Mouse (Mus musculus) adrenal gland, postnatal 36 days (tissue): ENCODE measurements around the gene Ifna4. TPM values are rescaled to one million over a fixed set of nuclear protein-coding genes. Genes with fewer than 3 reads are reported as not detected.
"Not testable (repeated sequence)": the region's sequence is repeated elsewhere in the genome, so short reads cannot be mapped to it uniquely, and the experiment has no call there.

Experiments used
- DNase-seq, 2 experiments: peaks; one replicate each; pipeline ENCODE4 v3.0.0; 2021; ENCODE audit warnings: mixed read lengths in 1 of 2
- long read RNA-seq, 2 experiments: library from polyadenylated mRNA; stranded (forward); transcript quantifications; one replicate each; pipeline ENCODE4 v2.0.0; 2021; ENCODE audit warnings: borderline sequencing depth in 2 of 2
- total RNA-seq, 2 experiments: library from RNA; stranded (reverse); gene quantifications; 2 replicates each; pipeline ENCODE4 v1.2.3; 2021

Ifna4 gene
- total RNA-seq = not detected
- long read RNA-seq, experiment 1 = 0 reads
- long read RNA-seq, experiment 2 = 0 reads

DNA sequence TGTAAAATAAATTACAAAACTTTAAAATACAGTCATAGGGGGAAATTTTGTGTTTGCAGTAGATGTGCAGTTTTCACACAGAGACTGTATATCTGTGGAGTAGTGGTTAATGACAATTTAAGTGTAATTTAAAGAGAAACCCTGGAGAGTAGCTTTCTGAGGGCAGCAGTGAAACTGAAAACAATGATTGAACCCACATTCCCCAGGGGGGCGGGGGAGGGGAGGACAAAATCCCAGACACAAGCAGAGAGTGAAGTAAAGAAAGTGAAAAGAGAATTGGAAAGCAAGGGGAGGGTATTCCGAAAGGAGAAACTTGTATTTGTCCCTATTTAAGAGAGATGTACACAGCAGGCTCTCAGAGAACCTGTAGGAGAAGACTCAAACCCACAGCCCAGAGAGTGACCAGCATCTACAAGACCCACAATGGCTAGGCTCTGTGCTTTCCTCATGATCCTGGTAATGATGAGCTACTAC lies at the start of gene Ifna4:
Ifna4 (plus strand) TSS at position 424 of the 474 bp plus-strand sequence.
- no peak for DNase-seq

DNA sequence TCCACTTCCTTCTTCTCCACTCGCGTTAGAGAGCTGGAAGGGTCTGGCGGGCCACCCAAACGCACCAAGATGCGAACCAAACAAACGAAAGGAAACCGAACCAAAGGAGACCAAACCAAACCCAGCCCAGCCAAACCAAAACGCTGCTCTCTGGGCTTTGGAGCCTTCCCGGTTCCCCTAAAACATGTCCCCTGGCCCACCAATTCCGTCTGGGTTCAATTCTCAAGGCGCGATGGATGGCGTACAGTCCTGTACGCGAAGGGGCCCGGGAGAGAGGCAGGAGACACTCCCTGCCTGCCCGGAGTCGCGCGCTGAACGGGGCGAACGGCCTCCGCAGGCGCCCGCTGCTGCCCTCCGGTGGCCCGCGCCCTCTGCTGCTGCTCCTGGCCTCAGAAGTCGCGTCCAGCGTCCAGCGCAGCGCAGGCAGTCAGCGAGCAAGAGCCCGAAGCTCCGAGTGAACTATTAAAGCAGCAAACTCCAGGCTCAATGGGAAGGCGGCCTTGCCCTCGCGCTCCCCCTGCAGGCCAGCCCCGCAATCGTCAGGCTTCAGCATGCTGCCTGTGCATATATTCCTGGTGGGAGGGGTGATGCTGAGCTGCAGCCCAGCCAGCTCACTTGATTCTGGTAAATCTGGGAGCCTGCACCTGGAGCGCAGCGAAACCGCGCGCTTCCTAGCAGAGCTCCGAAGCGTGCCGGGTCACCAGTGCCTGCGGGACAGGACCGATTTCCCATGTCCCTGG lies 47.6 kb upstream of the Ifna4 start, which contains the start of gene Gm13275:
Gm13275 (plus strand) TSS at position 552 of the 740 bp plus-strand sequence.
- DNase-seq = peak; percentile 2 to 17

DNA sequence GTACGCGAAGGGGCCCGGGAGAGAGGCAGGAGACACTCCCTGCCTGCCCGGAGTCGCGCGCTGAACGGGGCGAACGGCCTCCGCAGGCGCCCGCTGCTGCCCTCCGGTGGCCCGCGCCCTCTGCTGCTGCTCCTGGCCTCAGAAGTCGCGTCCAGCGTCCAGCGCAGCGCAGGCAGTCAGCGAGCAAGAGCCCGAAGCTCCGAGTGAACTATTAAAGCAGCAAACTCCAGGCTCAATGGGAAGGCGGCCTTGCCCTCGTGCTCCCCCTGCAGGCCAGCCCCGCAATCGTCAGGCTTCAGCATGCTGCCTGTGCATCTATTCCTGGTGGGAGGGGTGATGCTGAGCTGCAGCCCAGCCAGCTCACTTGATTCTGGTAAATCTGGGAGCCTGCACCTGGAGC lies 44.6 kb upstream of the Ifna4 start, which contains the start of gene Gm13279:
Gm13279 (plus strand) TSS at position 301 of the 400 bp plus-strand sequence.
- DNase-seq = not testable (repeated sequence)

DNA sequence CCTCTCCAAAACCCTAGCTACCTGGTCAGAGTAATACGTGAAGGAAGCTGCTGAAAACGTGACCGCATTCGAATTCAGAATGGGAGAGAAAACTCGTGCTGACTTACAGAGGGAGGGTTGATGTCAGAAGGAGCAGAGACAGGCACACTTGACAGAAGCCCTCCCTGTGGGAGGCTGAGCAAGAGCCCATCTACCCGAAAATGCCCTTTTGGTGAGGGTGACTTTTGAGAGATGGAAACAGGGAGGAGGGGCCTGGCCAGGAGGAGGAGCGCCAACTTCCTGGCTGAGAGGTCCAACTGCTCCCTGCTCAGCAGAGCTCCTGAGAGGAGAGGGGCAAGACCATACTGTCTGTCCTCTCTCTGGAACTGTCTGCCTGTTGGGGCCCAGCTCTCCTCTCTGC lies 42.3 kb upstream of the Ifna4 start, which contains the start of gene Gm13285:
Gm13285 (plus strand) TSS at position 301 of the 400 bp plus-strand sequence.
- not testable (repeated sequence) for DNase-seq

DNA sequence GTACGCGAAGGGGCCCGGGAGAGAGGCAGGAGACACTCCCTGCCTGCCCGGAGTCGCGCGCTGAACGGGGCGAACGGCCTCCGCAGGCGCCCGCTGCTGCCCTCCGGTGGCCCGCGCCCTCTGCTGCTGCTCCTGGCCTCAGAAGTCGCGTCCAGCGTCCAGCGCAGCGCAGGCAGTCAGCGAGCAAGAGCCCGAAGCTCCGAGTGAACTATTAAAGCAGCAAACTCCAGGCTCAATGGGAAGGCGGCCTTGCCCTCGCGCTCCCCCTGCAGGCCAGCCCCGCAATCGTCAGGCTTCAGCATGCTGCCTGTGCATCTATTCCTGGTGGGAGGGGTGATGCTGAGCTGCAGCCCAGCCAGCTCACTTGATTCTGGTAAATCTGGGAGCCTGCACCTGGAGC lies 38.7 kb upstream of the Ifna4 start, which contains the start of gene Gm13287:
Gm13287 (plus strand) TSS at position 301 of the 400 bp plus-strand sequence.
- DNase-seq = not testable (repeated sequence)

DNA sequence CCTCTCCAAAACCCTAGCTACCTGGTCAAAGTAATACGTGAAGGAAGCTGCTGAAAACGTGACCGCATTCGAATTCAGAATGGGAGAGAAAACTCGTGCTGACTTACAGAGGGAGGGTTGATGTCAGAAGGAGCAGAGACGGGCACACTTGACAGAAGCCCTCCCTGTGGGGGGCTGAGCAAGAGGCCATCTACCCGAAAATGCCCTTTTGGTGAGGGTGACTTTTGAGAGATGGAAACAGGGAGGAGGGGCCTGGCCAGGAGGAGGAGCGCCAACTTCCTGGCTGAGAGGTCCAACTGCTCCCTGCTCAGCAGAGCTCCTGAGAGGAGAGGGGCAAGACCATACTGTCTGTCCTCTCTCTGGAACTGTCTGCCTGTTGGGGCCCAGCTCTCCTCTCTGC lies 36.4 kb upstream of the Ifna4 start, which contains the start of gene Gm13288:
Gm13288 (plus strand) TSS at position 301 of the 400 bp plus-strand sequence.
- DNase-seq = not testable (repeated sequence)

DNA sequence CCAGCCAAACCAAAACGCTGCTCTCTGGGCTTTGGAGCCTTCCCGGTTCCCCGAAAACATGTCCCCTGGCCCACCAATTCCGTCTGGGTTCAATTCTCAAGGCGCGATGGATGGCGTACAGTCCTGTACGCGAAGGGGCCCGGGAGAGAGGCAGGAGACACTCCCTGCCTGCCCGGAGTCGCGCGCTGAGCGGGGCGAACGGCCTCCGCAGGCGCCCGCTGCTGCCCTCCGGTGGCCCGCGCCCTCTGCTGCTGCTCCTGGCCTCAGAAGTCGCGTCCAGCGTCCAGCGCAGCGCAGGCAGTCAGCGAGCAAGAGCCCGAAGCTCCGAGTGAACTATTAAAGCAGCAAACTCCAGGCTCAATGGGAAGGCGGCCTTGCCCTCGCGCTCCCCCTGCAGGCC lies 35.9 kb upstream of the Ifna4 start:
- DNase-seq = peak; percentile 49 to 57

DNA sequence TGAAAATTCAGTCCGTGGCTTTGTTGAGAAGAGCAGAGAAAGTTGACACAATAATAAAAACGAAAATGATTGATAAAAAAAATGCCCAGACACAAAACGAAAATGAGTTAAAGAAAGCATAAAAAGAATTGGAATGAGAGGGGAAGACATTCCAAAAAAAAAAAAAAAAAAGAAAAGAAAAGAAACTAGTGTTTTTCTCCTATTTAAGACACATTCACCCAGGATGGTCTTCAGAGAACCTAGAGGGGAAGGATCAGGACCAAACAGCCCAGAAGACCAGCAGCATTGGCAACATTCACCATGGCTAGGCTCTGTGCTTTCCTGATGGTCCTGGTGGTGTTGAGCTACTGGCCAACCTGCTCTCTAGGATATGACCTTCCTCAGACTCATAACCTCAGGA lies 25.7 kb upstream of the Ifna4 start, which contains the start of gene Ifna7:
Ifna7 (plus strand) TSS at position 301 of the 400 bp plus-strand sequence.
- no peak for DNase-seq

DNA sequence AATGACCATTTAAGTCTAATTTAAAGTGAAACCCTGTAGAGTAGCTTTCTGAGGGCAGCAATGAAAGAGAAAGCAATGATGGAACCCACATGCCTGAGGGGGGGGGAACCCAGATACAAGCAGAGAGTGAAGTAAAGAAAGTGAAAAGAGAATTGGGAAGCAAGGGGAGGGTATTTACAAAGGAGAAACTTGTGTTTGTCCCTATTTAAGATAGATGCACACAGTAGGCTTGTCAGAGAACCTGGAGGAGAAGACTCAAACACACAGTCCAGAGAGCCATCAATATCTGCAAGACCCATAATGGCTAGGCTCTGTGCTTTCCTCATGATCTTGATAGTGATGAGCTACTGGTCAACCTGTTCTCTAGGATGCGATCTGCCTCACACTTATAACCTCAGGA lies 22.0 kb upstream of the Ifna4 start, which contains the start of gene Ifna11:
Ifna11 (plus strand) TSS at position 301 of the 400 bp plus-strand sequence.
- no peak for DNase-seq

DNA sequence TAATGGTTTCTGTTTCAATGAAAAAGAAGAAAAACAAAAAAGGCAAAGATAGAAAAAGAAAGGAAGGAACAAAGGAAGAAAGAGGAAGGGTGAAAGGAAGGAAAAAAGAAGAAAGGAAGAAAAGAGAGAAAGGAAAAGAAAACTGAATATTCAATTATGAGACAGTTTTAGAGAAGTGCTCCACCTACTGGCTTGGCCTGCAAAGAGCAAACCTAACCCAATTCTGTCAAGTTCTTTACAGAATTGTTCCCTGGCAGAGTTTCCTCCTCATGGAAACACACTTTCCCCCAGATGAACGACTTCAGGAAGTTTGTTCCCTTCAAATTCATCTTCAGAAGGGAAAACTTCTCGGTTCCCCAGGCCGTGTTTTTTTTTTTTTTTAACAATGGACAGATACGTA lies 18.7 kb upstream of the Ifna4 start:
- peak in 1 of 2 experiments; percentile 9 for DNase-seq

DNA sequence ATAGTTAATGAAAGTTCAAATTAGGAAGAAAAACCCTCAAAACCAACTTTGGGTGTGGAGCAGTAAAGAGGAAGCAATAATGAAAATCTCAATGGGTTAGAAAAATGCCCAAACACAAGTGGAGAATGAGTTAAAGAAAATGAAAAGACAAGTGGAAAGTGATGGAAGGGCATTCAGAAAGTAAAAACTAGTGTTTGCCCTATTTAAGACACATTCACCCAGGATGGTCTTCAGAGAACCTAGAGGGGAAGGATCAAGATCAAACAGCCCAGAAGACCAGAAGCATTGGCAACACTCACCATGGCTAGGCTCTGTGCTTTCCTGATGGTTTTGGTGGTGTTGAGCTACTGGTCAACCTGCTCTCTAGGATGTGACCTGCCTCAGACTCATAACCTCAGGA lies 14.5 kb upstream of the Ifna4 start, which contains the start of gene Ifna6:
Ifna6 (plus strand) TSS at position 301 of the 400 bp plus-strand sequence.
- not testable (repeated sequence) for DNase-seq

DNA sequence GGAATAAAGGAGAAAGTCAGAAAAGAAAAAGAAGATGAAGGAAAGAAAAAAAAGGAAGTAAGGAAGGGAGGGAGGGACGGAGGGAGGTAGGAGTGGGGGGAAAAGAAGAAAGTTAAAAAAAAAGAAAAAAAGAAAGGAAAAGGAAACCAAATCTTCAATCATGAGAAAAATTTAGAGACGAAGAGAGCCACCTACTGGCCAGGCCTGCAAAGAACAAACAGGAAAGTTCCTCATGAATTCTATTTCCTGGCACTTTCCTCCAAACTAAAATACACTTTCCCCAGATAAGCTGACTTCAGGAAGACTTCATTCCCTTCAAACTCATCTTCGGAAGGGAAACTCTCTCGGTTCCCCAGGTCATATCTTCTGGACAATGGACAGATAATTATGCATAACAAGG lies 11.1 kb upstream of the Ifna4 start:
- peak; percentile 3 to 37 for DNase-seq

DNA sequence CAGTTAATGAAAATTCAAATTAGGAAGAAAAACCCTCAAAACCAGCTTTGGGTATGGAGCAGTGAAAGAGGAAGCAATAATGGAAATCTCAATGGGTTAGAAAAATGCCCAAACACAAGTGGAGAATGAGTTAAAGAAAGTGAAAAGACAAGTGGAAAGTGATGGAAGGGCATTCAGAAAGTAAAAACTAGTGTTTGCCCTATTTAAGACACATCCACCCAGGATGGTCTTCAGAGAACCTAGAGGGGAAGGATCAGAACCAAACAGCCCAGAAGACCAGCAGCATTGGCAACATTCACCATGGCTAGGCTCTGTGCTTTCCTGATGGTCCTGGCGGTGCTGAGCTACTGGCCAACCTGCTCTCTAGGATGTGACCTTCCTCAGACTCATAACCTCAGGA lies 6.4 kb upstream of the Ifna4 start, which contains the start of gene Ifna5:
Ifna5 (plus strand) TSS at position 301 of the 400 bp plus-strand sequence.
- DNase-seq = not testable (repeated sequence)

DNA sequence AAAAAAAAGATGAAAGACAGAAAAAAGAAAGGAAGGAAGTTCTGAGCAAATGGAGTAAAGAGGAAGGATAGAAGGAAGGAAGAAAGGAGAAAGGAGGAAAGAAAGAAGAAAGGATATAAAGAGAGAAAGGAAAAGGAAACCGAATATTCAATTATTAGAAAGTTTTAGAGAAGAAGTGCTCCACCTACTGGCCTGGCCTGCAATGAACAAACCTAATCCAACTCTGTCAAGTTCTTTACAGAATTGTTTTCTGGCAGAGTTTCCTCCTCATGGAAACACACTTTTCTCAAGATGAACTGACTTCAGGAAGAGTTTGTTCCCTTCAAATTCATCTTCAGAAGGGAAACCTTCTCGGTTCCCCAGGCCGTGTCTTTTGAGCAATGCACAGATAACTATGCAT lies 2.8 kb upstream of the Ifna4 start:
- DNase-seq = peak in 1 of 2 experiments; percentile 5

DNA sequence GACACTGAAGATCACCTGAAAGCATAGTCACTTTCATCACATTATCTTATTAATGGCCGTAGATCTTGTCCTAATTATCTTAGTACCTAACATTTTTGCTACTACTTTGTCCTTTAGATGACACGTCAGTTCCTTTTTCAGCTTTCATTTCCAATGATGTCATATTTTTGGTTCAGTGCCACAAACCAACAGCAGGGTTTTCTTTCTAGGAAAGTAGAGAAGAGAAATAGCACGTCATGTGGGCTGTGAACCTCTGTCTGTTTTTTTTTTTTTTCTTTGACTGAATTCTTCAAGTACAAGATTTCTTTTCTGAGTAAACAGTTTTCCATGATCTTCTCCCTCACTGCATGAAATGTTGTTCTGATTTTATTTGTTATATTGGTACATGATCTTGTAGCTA lies 1.6 kb upstream of the Ifna4 start:
- no peak for DNase-seq

DNA sequence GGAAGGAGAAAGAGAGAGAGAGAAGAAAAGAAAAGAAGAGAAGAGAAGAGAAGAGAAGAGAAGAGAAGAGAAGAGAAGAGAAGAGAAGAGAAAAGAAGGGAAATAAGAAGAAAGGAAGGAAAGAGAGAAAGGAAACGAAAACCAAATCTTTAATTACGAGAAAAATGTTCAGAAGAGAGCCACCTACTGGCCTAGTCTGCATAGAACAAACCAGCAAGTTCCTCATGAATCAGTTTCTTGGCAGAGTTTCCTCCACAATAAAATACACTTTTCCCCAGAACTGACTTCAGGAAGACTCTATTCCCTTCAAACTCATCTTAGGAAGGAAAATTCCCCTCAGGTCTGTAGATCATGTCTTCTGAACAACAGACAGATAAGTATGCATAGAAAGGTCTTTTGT lies 3.7 kb downstream of the Ifna4 start:
- DNase-seq = no peak

DNA sequence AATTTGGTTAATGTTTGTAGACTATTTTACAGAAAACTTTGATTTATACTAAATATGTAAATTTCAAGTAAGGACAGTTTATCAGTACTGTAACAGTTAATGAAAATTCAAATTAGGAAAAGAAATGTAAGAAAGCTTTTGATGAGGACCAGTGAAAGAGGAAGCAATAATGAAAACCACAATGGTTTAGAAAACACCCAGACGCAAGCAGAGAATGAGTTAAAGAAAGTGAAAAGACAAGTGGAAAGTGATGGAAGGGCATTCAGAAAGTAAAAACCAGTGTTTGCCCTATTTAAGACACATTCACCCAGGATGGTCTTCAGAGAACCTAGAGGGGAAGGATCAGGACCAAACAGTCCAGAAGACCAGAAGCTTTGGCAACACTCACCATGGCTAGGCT lies 8.0 kb downstream of the Ifna4 start, which contains the start of gene Ifna1:
Ifna1 (plus strand) TSS at position 390 of the 400 bp plus-strand sequence.
- no peak for DNase-seq

DNA sequence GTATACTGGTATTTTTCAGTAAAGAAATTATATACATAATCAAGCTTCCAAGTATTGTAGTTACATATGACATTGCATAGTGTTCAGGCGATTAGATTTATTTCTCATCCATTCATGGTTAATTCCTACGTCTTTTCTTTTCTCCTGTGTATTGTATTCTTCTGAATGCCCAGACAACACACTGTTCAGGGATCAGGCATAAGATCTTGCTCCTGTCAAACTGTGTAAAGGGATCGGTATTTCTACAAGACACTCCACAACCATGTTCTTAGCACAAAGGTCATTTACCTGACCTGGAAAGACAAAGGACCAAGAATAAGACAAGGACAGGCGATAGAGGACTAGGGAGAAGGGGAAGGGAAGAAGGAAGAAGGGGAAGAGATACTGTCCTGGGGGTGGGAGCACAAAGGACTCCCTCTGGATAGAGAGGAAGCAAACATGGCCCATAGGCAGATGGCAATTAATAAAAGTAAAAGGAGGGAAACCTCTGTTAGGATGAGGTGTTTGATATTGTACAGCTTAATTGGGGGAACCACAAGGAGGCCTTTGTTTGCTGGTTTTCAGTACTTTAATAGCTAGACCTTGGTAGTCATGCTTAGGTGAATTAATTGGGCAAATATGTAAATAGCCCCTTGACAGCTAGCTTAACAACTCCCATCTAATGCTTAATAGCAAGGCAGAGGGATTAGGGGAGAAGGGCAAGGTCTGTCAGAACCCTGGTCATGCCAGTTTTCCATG lies 9.5 kb downstream of the Ifna4 start:
- no peak for DNase-seq

DNA sequence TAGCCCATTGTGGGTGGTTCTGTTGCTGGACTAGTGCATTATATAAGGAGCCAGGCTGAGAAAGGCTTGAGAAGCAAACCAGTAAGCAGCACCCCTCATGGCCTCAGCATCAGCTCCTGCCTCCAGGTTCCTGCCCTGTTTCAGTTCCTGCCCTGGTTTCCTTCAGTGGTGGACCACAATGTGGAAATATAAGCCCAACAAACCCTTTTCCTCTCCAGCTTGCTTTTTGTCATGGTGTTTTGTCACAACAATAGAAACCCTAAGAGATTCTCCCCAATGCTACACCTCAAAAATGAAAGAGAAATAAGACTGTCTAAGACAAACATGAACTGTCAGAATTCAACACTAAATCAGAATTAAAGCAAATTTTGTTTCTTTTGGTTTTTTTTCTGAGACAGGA lies 17.6 kb downstream of the Ifna4 start:
- no peak for DNase-seq

DNA sequence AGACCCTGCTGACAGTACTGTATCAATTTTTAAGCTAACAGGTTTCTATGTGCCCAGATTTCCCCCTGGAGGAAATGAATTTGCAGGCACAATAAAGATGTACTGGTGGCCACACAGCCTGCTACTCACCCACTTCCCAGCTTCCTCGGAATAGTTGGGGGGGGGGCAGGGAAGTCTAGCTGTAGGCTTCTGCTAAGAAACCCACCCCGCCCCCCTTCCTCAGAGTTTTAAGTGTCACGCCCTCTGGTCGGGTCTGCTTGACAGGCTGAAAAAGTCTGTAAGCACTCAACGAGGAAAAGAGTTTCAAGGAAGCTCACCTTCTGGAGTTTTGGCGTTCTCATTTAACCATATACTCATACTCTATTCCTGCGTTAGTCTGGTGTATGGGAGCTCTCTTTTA lies 21.6 kb downstream of the Ifna4 start:
- no peak for DNase-seq

DNA sequence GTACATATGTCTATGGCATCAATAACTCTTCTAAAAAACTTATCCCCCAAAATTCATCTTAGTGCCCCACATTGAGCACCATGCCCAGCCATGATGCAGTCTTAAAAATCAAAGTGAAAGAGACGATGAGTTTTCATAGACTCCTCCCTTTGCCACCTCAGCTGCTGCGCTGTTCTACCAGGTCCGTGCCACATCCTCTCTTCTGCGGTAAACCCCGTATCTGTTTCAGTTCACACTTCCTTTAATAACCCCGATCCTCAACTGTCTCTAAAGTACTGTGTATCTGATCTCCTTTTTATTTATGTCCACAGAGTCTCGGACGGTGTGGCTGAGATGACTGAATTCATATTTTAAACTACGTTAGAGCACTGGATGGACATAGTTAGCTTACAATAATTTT lies 22.9 kb downstream of the Ifna4 start:
- no peak for DNase-seq

DNA sequence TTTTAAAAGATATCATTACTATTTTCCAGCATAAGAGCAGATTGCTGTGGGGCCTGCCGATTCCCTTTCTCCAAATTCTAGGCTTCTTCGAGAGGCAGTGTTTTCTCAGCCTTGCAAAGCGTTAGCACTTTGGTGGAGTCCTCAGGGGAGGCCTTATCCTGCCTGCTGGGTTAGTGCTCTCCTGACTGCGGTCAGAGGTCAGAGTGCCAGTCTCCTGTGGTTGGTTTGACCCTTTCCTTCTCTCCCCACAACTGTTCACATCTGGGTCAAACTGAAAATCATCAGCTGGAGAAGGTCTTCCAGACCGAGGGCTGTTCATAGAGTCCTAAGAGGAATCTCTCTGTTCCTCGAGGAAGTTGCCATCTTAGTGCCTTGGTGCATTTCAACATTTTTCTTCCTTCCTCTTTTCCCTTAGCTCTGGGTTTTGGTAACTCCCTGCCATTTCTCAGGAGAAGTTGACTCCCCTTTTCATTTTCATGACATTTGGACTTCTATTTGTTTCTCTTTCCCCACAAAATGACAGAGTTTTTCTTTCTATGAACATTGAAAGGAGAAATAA lies 23.4 kb downstream of the Ifna4 start:
- DNase-seq = no peak
